Mouse (Mus musculus): ENCODE results near the gene Rnf212b.

- TF ChIP-seq CTCF (IDR thresholded peaks at IDR 0.05), result no peak
- TF ChIP-seq EP300 (IDR thresholded peaks at IDR 0.05), result no peak
Measured at GRCm38 (mm10) chr14:54855726-54856125, 41.8 kb downstream of the Rnf212b start.
